Mouse (Mus musculus) bone marrow macrophage, adult 2 months (primary cell): ENCODE results near the gene Tnpo2.

Source experiments
- CTCF ChIP-seq: IDR thresholded peaks from 2 replicates; pipeline ENCODE4 v1.5.1; 2012; ENCODE audit warnings: low read depth, mild to moderate bottlenecking, low read length, moderate library complexity
- POLR2A ChIP-seq: IDR thresholded peaks from 2 replicates; pipeline ENCODE4 v1.6.1; 2012; ENCODE audit warnings: mild to moderate bottlenecking, low read depth, low read length, borderline replicate concordance

GRCm38 (mm10) chr8:85072364-85072929, 35.7 kb downstream of the Tnpo2 start:
- no peak; the same call in 1 of the 2 replicates for TF ChIP-seq POLR2A
- TF ChIP-seq CTCF = no peak
